Mouse (Mus musculus): Measurements from ENCODE around the gene Maml3. TPM values are rescaled to one million over a fixed set of nuclear protein-coding genes. Genes with fewer than 3 reads are reported as not detected.
A peak's percentile ranks its signal among the peaks of the same experiment; 100 is the strongest.

Maml3 gene
- polyA plus RNA-seq, 1 experiment from 2014 or later = 1.5 TPM

GRCm38 (mm10) chr3:51824506-51824905 lies 280.4 kb downstream of the Maml3 start:
- no peak overlapping the region for H3K27ac ChIP-seq
- H3K4me1 ChIP-seq = peaks cover 4% of the 10 kb centered on the region
- no peak overlapping the region for H3K4me3 ChIP-seq
- H3K27me3 ChIP-seq (replicated peaks) = no peaks in the 10 kb centered on the region
- no peak overlapping the region for H3K4me2 ChIP-seq
- WGBS (ENCODE audit: insufficient replicate concordance) = 75% methylated on average over 9 of the region's 9 CpGs
- no peak for ATAC-seq
- no peaks in the 10 kb centered on the region for H3K36me3 ChIP-seq
- H3K9ac ChIP-seq = no peak overlapping the region
- no peaks in the 10 kb centered on the region for H3K9me3 ChIP-seq (replicated peaks)

- H3K36me3 ChIP-seq = no peaks in the 10 kb centered on the region
Measured at GRCm38 (mm10) chr3:51821551-51821950, 283.3 kb downstream of the Maml3 start.

GRCm38 (mm10) chr3:51819109-51819508 lies 285.8 kb downstream of the Maml3 start:
- Histone ChIP-seq H3K36me3 (no peaks in the 10 kb centered on the region), H3K27ac (no peak overlapping the region), H3K9ac (no peak overlapping the region), H3K27me3 (replicated peaks) (no peaks in the 10 kb centered on the region), H3K4me2 (no peak overlapping the region), H3K4me3 (no peak overlapping the region), H3K9me3 (replicated peaks) (no peaks in the 10 kb centered on the region), H3K4me1 (peaks cover 17% of the 10 kb centered on the region)
- 85% methylated on average over 7 of the region's 7 CpGs for WGBS (ENCODE audit: insufficient replicate concordance)
- no peak for ATAC-seq

More at GRCm38 (mm10) chr3:51821551-51821950, 283.3 kb downstream of the Maml3 start:
- Histone ChIP-seq H3K9me3 (replicated peaks) (no peaks in the 10 kb centered on the region), H3K9ac (no peak overlapping the region), H3K4me3 (no peak overlapping the region), H3K27ac (no peak overlapping the region), H3K4me2 (no peak overlapping the region), H3K4me1 (peaks cover 4% of the 10 kb centered on the region), H3K27me3 (replicated peaks) (no peaks in the 10 kb centered on the region)
- ATAC-seq = no peak
- 84% methylated on average over 10 of the region's 10 CpGs for WGBS (ENCODE audit: insufficient replicate concordance)

- H3K4me3 ChIP-seq = no peak overlapping the region
- no peaks in the 10 kb centered on the region for H3K36me3 ChIP-seq
- no peaks in the 10 kb centered on the region for H3K27me3 ChIP-seq (replicated peaks)
- H3K9me3 ChIP-seq (replicated peaks) = no peaks in the 10 kb centered on the region
- H3K4me1 ChIP-seq = peaks cover 26% of the 10 kb centered on the region
- WGBS (ENCODE audit: insufficient replicate concordance) = 88% methylated on average over 15 of the region's 15 CpGs
- H3K9ac ChIP-seq = no peak overlapping the region
- no peak overlapping the region for H3K27ac ChIP-seq
- no peak for ATAC-seq
- H3K4me2 ChIP-seq = no peak overlapping the region
Measured at GRCm38 (mm10) chr3:51817919-51818318, 287.0 kb downstream of the Maml3 start.

- 72% methylated on average over 6 of the region's 6 CpGs for WGBS (ENCODE audit: insufficient replicate concordance)
- Histone ChIP-seq H3K9ac (no peak overlapping the region), H3K27ac (no peak overlapping the region), H3K36me3 (no peaks in the 10 kb centered on the region), H3K4me3 (no peak overlapping the region), H3K27me3 (replicated peaks) (no peaks in the 10 kb centered on the region), H3K4me2 (no peak overlapping the region), H3K4me1 (peaks cover 31% of the 10 kb centered on the region), H3K9me3 (replicated peaks) (no peaks in the 10 kb centered on the region)
- no peak for ATAC-seq
Measured at GRCm38 (mm10) chr3:51817329-51817728, 287.5 kb downstream of the Maml3 start.

GRCm38 (mm10) chr3:51816517-51817285 lies 288.2 kb downstream of the Maml3 start:
- no peaks in the 10 kb centered on the region for H3K27me3 ChIP-seq (replicated peaks)
- H3K4me3 ChIP-seq = no peak overlapping the region
- 76% methylated on average over 7 of the region's 7 CpGs for WGBS (ENCODE audit: insufficient replicate concordance)
- H3K9me3 ChIP-seq (replicated peaks) = no peaks in the 10 kb centered on the region
- peaks cover 34% of the 10 kb centered on the region for H3K4me1 ChIP-seq
- no peaks in the 10 kb centered on the region for H3K36me3 ChIP-seq
- ATAC-seq = no peak
- H3K9ac ChIP-seq = no peak overlapping the region
- no peak overlapping the region for H3K4me2 ChIP-seq
- no peak overlapping the region for H3K27ac ChIP-seq

GRCm38 (mm10) chr3:51814073-51814472 lies 290.8 kb downstream of the Maml3 start:
- H3K27ac ChIP-seq = peak overlapping the region; percentile 62
- H3K36me3 ChIP-seq = no peaks in the 10 kb centered on the region
- 0 out of 2 replicates have a peak overlapping the region, but pooled peaks have one; percentile 18 for H3K9ac ChIP-seq
- H3K9me3 ChIP-seq (replicated peaks) = no peaks in the 10 kb centered on the region
- peak overlapping the region; percentile 26 for H3K4me2 ChIP-seq
- WGBS (ENCODE audit: insufficient replicate concordance) = 35% methylated on average over 4 of the region's 4 CpGs
- peaks cover 44% of the 10 kb centered on the region for H3K4me1 ChIP-seq
- H3K4me3 ChIP-seq = no peak overlapping the region
- ATAC-seq = peak; percentile 81
- H3K27me3 ChIP-seq (replicated peaks) = no peaks in the 10 kb centered on the region

- Histone ChIP-seq H3K4me1 (peaks cover 44% of the 10 kb centered on the region), H3K9me3 (replicated peaks) (no peaks in the 10 kb centered on the region), H3K4me2 (peak overlapping the region; percentile 26; the same call in 1 of the 2 replicates), H3K4me3 (no peak overlapping the region), H3K9ac (0 out of 2 replicates have a peak overlapping the region, but pooled peaks have one; percentile 12), H3K36me3 (no peaks in the 10 kb centered on the region), H3K27ac (0 out of 2 replicates have a peak overlapping the region, but pooled peaks have one; percentile 62), H3K27me3 (replicated peaks) (no peaks in the 10 kb centered on the region)
- ATAC-seq = peak; percentile 65
- 92% methylated on average over 5 of the region's 5 CpGs for WGBS (ENCODE audit: insufficient replicate concordance)
Measured at GRCm38 (mm10) chr3:51813186-51813585, 291.7 kb downstream of the Maml3 start.

- no peak overlapping the region for H3K27ac ChIP-seq
- no peak for ATAC-seq
- no peaks in the 10 kb centered on the region for H3K27me3 ChIP-seq (replicated peaks)
- peaks cover 44% of the 10 kb centered on the region for H3K4me1 ChIP-seq
- no peak overlapping the region for H3K4me3 ChIP-seq
- H3K4me2 ChIP-seq = no peak overlapping the region
- H3K36me3 ChIP-seq = no peaks in the 10 kb centered on the region
- H3K9me3 ChIP-seq (replicated peaks) = no peaks in the 10 kb centered on the region
- WGBS (ENCODE audit: insufficient replicate concordance) = 75% methylated on average over 7 of the region's 7 CpGs
- H3K9ac ChIP-seq = no peak overlapping the region
Measured at GRCm38 (mm10) chr3:51810731-51811130, 294.1 kb downstream of the Maml3 start.

GRCm38 (mm10) chr3:51809822-51810221 lies 295.1 kb downstream of the Maml3 start:
- Histone ChIP-seq H3K4me2 (no peak overlapping the region), H3K27ac (no peak overlapping the region), H3K4me3 (no peak overlapping the region), H3K9ac (no peak overlapping the region), H3K9me3 (replicated peaks) (no peaks in the 10 kb centered on the region), H3K36me3 (no peaks in the 10 kb centered on the region), H3K4me1 (peaks cover 38% of the 10 kb centered on the region), H3K27me3 (replicated peaks) (no peaks in the 10 kb centered on the region)
- no peak for ATAC-seq
- 68% methylated on average over 7 of the region's 7 CpGs for WGBS (ENCODE audit: insufficient replicate concordance)

GRCm38 (mm10) chr3:51807981-51808870 lies 296.6 kb downstream of the Maml3 start:
- no peaks in the 10 kb centered on the region for H3K9me3 ChIP-seq (replicated peaks)
- H3K4me1 ChIP-seq = peaks cover 22% of the 10 kb centered on the region
- no peaks in the 10 kb centered on the region for H3K36me3 ChIP-seq
- no peak overlapping the region for H3K4me3 ChIP-seq
- H3K27me3 ChIP-seq (replicated peaks) = no peaks in the 10 kb centered on the region
- no peak for ATAC-seq
- no peak overlapping the region for H3K27ac ChIP-seq
- 75% methylated on average over 16 of the region's 16 CpGs for WGBS (ENCODE audit: insufficient replicate concordance)
- H3K4me2 ChIP-seq = no peak overlapping the region
- no peak overlapping the region for H3K9ac ChIP-seq

Measured in liver, embryonic 12.5 days (tissue).